Mouse (Mus musculus): ENCODE results near the gene Mrpl39. TPM values are rescaled to one million over a fixed set of nuclear protein-coding genes. Genes with fewer than 3 reads are reported as not detected.

The Mrpl39 gene
- polyA plus RNA-seq, 1 experiment from 2014 or later, result 47.4 TPM

DNA sequence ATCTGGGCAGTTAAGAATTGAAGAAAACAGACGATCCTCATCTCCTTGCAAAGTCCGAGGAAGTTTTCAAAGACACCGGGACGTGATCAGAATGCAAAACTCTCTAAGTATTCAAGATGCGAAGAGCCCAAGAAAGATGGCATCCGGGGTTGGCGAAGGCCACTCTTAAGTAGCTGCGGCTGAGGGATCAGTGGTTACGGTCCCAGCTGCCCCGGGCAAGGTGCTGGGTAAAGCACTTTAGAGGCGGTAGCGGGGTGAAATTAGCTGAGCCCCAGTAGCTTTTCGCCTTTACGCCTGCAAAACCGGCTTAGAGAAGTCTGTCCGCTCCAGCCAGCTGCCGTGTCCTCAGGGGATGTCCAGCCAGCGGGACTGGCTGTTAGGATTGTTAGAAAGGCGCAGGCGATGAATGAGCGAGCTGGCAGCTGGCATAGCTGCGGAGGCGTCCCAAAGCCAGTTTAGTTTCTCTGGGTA is 39.3 kb upstream of the Mrpl39 start:
- Histone ChIP-seq H3K4me1 (ENCODE audit: control insufficient read depth, insufficient read depth, low read length) (no peaks in the 10 kb centered on the region), H3K4me2 (replicated peaks; ENCODE audit: low read depth, low read length) (peak overlapping the region; percentile 100), H3K27ac (ENCODE audit: low read length) (no peak overlapping the region), H3K27me3 (ENCODE audit: control insufficient read depth, insufficient read depth, low read length) (no peaks in the 10 kb centered on the region), H3K9me3 (ENCODE audit: control insufficient read depth, low read depth, low read length) (peaks cover 6% of the 10 kb centered on the region; the same call in 1 of the 2 replicates), H3K4me3 (ENCODE audit: low read depth, low read length) (peak overlapping the region; percentile 62), H3K9ac (replicated peaks; ENCODE audit: low read depth, low read length) (peak overlapping the region; percentile 40; the same call in 1 of the 2 replicates), H3K36me3 (ENCODE audit: control insufficient read depth, insufficient read depth, low read length) (no peaks in the 10 kb centered on the region)
- ATAC-seq (ENCODE audit: insufficient number of reproducible peaks, insufficient read depth, low FRiP score, low read depth), result no peak
- under 1% methylated on average over 23 of the region's 23 CpGs for WGBS

DNA sequence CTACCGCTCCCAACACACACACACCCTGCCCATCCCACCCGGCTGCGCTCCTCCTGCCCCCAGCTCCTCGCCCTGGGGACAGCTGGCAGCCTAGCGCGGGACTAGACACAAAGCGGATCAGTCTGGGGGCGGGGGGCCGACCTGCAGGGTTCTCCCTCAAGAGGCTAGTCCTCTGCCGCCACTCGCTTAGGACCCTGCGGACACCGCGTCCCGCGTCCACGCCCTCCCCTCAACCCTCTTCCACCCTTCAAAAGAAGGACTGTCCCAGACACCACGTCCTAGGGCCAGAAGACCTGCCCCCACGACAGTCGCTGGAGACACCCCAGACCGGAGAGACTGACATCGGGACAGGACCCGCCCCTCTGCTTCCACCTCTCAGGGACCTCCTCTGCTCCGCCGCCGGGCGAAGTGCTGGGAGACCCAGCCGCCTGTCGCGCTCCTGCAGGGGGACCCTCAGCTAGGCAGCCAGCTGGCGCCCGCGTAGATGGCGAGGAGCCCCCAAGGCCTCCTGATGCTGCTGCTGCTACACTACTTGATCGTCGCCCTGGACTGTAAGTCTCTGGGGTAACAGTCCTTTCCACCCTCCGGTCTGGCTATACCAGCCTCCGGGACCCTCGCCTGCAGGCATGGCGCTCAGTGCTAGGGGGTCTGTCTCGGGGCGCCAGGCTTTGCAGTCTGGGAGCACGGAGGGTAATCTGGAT is 38.6 kb upstream of the Mrpl39 start, which contains the start of gene Jam2:
Jam2 (plus strand) TSS at position 121 of the 701 bp plus-strand sequence.
- peak within 1 kb of the TSS; percentile 40; the same call in 1 of the 2 replicates for H3K9ac ChIP-seq (replicated peaks; ENCODE audit: low read depth, low read length)
- ATAC-seq (ENCODE audit: insufficient number of reproducible peaks, insufficient read depth, low FRiP score, low read depth), result peak; percentile 84
- no peaks in the 10 kb centered on the region for H3K4me1 ChIP-seq (ENCODE audit: control insufficient read depth, insufficient read depth, low read length)
- whole genome bisulfite sequencing, result under 1% methylated on average over 43 of the region's 43 CpGs
- no peaks in the 10 kb centered on the region for H3K9me3 ChIP-seq (ENCODE audit: control insufficient read depth, low read depth, low read length)
- peak within 1 kb of the TSS; percentile 62 for H3K4me3 ChIP-seq (ENCODE audit: low read depth, low read length)
- H3K27ac ChIP-seq (ENCODE audit: low read length), result no peak within 1 kb of the TSS
- peak within 1 kb of the TSS; percentile 100 for H3K4me2 ChIP-seq (replicated peaks; ENCODE audit: low read depth, low read length)
- no peaks in the 10 kb centered on the region for H3K27me3 ChIP-seq (ENCODE audit: control insufficient read depth, insufficient read depth, low read length)
- H3K36me3 ChIP-seq (ENCODE audit: control insufficient read depth, insufficient read depth, low read length), result no peaks in the 10 kb centered on the region

DNA sequence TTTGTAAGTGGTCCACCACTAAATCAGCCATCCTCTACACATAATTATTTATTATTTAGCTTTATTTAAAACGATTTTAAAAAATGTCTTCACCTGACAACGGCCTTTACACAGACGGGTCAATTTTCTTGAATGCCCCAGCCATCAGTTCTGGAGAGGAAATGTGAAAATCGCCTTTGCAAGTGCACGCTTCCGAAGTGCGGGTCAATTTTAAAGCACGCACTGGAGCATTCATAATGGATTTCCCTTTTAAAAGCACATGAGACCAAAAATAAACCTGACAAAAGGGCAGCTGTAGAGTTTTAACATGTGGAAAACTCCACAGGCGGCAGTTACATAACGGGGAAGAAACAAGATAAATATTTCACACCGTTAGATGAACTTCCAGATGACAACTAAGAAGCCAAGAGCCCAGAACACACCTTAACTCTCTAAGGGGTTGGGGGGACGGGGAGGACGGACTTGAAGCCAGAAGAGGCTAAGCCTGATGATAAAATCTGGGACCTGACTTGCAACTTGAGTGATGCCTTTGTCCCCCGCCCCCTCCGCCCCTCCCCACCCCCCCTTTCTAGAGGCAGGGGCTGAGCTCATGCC is 37.8 kb upstream of the Mrpl39 start:
- H3K27ac ChIP-seq (ENCODE audit: low read length), result no peak overlapping the region
- H3K27me3 ChIP-seq (ENCODE audit: control insufficient read depth, insufficient read depth, low read length), result no peaks in the 10 kb centered on the region
- no peaks in the 10 kb centered on the region for H3K9me3 ChIP-seq (ENCODE audit: control insufficient read depth, low read depth, low read length)
- no peaks in the 10 kb centered on the region for H3K36me3 ChIP-seq (ENCODE audit: control insufficient read depth, insufficient read depth, low read length)
- 2% methylated on average over 14 of the region's 15 CpGs for WGBS
- H3K9ac ChIP-seq (replicated peaks; ENCODE audit: low read depth, low read length), result no peak overlapping the region
- ATAC-seq (ENCODE audit: insufficient number of reproducible peaks, insufficient read depth, low FRiP score, low read depth), result no peak
- H3K4me3 ChIP-seq (ENCODE audit: low read depth, low read length), result peak overlapping the region; percentile 62
- H3K4me2 ChIP-seq (replicated peaks; ENCODE audit: low read depth, low read length), result peak overlapping the region; percentile 100
- no peaks in the 10 kb centered on the region for H3K4me1 ChIP-seq (ENCODE audit: control insufficient read depth, insufficient read depth, low read length)

DNA sequence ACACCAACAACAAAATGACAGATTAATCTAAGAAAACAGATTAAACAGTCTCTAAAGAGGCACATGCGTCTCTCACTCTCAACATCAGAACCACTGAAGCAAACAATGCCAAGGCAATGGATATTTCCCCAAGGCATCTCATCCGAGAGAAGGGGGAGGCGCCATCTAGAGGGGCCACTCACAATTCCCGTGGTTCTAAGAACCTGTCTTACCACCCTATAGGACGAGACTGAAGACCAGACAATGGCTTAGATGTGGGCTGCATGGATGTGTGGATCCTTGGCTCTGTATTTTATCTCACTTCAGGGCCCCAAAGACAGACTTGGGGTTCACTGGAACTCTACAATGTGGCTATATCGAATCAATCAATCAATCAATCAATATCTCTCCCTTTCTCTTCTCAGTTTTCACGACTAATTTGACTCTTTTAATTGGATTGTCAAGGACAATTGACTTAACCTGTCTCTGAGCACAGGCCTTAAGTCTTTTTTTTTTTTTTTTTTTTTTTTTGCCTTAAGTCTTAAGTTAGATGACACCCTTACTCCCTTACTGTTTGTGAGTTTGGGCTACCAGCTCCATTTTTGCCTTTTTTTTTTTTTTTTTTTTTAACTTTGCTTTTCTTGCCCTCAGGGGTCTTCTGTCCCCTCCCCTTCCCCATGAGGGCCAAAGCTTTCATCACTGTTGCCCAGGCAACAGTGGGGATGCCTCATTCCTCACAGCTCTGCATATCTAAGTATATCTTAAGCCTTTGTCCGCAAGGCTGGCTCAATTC is 37.1 kb upstream of the Mrpl39 start:
- H3K36me3 ChIP-seq (ENCODE audit: control insufficient read depth, insufficient read depth, low read length), result no peaks in the 10 kb centered on the region
- H3K4me2 ChIP-seq (replicated peaks; ENCODE audit: low read depth, low read length), result no peak overlapping the region
- WGBS, result 33% methylated on average over 8 of the region's 8 CpGs
- no peaks in the 10 kb centered on the region for H3K27me3 ChIP-seq (ENCODE audit: control insufficient read depth, insufficient read depth, low read length)
- no peak overlapping the region for H3K27ac ChIP-seq (ENCODE audit: low read length)
- H3K9ac ChIP-seq (replicated peaks; ENCODE audit: low read depth, low read length), result no peak overlapping the region
- no peak overlapping the region for H3K4me3 ChIP-seq (ENCODE audit: low read depth, low read length)
- no peak for ATAC-seq (ENCODE audit: insufficient number of reproducible peaks, insufficient read depth, low FRiP score, low read depth)
- H3K9me3 ChIP-seq (ENCODE audit: control insufficient read depth, low read depth, low read length), result no peaks in the 10 kb centered on the region
- H3K4me1 ChIP-seq (ENCODE audit: control insufficient read depth, insufficient read depth, low read length), result no peaks in the 10 kb centered on the region

DNA sequence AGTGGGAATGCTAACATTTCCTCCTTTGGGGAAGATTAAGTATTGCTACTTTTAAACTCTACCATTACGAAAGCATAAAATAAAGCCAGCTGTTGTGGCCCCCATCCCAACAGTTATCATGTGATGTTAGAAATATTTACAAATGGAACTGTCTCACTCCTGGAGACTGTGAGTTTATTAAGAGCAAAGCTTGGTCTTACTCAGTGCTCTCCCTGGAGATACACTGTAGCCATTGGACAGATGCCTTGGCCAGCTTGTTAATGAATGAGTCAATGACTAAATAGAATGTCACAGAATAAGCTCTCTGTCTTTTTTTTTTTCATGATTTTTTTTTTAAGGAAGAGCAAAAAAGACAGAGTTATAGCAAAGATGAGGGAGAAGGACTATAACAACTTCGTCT is 35.9 kb upstream of the Mrpl39 start:
- H3K4me3 ChIP-seq (ENCODE audit: low read depth, low read length), result no peak overlapping the region
- no peaks in the 10 kb centered on the region for H3K36me3 ChIP-seq (ENCODE audit: control insufficient read depth, insufficient read depth, low read length)
- ATAC-seq (ENCODE audit: insufficient number of reproducible peaks, insufficient read depth, low FRiP score, low read depth), result no peak
- no peak overlapping the region for H3K27ac ChIP-seq (ENCODE audit: low read length)
- no peak overlapping the region for H3K4me2 ChIP-seq (replicated peaks; ENCODE audit: low read depth, low read length)
- no peaks in the 10 kb centered on the region for H3K27me3 ChIP-seq (ENCODE audit: control insufficient read depth, insufficient read depth, low read length)
- H3K9ac ChIP-seq (replicated peaks; ENCODE audit: low read depth, low read length), result no peak overlapping the region
- no peaks in the 10 kb centered on the region for H3K9me3 ChIP-seq (ENCODE audit: control insufficient read depth, low read depth, low read length)
- WGBS, result 90% methylated on average over 2 of the region's 2 CpGs
- no peaks in the 10 kb centered on the region for H3K4me1 ChIP-seq (ENCODE audit: control insufficient read depth, insufficient read depth, low read length)

DNA sequence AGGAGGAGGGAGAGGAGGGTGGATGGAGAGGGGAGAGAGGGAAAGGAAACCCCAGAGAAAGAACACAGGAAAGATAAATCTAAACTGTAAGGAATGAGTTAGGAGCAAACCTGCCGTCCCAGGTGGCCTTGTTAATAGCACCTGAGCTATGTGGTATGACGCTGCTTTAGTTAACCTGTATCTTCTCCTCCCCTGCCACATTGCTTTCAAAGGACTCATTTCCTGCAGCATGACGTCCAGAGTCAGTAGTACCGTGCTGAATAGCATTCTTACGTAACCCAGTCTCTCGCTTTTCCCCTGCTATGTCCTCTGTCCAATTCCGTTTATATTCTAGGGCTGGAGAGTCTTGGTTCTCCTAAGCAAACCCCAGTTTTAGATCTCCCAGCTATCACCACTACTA is 35.3 kb upstream of the Mrpl39 start:
- Histone ChIP-seq H3K4me3 (ENCODE audit: low read depth, low read length) (no peak overlapping the region), H3K27me3 (ENCODE audit: control insufficient read depth, insufficient read depth, low read length) (no peaks in the 10 kb centered on the region), H3K4me2 (replicated peaks; ENCODE audit: low read depth, low read length) (no peak overlapping the region), H3K9me3 (ENCODE audit: control insufficient read depth, low read depth, low read length) (no peaks in the 10 kb centered on the region), H3K36me3 (ENCODE audit: control insufficient read depth, insufficient read depth, low read length) (no peaks in the 10 kb centered on the region), H3K4me1 (ENCODE audit: control insufficient read depth, insufficient read depth, low read length) (no peaks in the 10 kb centered on the region), H3K27ac (ENCODE audit: low read length) (no peak overlapping the region), H3K9ac (replicated peaks; ENCODE audit: low read depth, low read length) (no peak overlapping the region)
- no peak for ATAC-seq (ENCODE audit: insufficient number of reproducible peaks, insufficient read depth, low FRiP score, low read depth)
- WGBS, result 83% methylated on average over 7 of the region's 7 CpGs

DNA sequence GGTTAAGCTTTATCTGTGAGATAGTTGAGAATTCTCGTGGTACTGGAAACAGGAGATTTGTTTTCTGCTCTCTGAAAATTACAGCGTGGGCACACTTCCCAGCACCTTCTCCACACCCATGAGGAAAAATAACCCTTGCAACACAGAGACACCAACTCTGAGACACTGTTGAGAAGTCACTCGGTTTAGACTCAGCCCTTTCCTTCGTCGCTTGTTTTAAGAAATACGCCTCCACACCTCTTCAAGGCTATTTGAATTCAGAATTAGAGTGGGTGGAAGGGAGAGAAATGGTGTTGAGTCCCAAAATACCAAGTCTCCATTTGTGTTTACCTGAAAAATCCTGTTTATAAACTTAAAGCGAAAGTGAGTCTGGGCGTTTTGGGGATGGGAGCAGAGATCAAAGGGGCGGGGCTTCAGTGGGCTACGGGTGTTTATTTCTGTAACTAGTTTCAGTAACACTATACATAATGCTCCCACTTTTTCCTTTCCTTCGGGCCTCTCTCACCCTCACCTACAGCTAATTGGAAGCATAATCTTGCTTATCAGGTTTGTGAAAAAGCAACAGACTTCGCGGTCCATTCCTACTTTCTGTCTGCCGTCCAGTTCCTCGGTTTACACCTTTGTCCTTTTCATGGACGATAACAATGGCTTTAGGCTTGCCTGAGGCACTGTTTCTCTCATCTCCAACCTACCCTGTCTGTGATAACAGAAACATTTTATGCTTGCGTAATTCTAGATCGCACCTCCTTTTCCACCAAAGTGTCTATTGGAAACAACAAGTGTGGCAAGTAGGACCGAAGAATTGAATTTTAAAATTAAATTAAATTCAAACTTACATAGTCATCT is 34.3 kb upstream of the Mrpl39 start:
- H3K4me1 ChIP-seq (ENCODE audit: control insufficient read depth, insufficient read depth, low read length), result no peaks in the 10 kb centered on the region
- 81% methylated on average over 19 of the region's 19 CpGs for WGBS
- no peak for ATAC-seq (ENCODE audit: insufficient number of reproducible peaks, insufficient read depth, low FRiP score, low read depth)

DNA sequence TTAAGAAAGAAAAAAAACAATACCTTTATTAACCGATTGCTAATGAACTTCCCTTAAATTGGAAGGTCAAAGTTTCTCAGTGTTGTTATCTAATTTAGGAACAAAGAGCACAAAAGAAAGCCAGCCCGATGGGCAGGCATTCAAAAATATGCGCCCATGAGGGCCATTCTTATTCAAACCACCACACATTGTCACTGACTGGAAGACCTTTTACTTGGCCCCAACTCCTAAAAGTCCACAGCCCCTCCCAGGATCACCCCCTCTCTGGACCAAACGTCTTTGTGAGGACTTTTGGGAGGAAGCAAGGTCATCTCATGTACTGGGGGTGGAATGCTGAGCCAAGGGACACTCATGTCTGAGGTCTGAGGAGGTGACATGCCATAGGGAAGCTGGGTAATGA is 33.6 kb upstream of the Mrpl39 start:
- Histone ChIP-seq H3K9ac (replicated peaks; ENCODE audit: low read depth, low read length) (no peak overlapping the region), H3K4me2 (replicated peaks; ENCODE audit: low read depth, low read length) (no peak overlapping the region), H3K36me3 (ENCODE audit: control insufficient read depth, insufficient read depth, low read length) (no peaks in the 10 kb centered on the region), H3K9me3 (ENCODE audit: control insufficient read depth, low read depth, low read length) (no peaks in the 10 kb centered on the region), H3K4me3 (ENCODE audit: low read depth, low read length) (no peak overlapping the region), H3K4me1 (ENCODE audit: control insufficient read depth, insufficient read depth, low read length) (no peaks in the 10 kb centered on the region), H3K27me3 (ENCODE audit: control insufficient read depth, insufficient read depth, low read length) (no peaks in the 10 kb centered on the region), H3K27ac (ENCODE audit: low read length) (no peak overlapping the region)
- ATAC-seq (ENCODE audit: insufficient number of reproducible peaks, insufficient read depth, low FRiP score, low read depth), result no peak
- WGBS, result 68% methylated on average over 4 of the region's 4 CpGs

More for the DNA sequence above, 34.3 kb upstream of the Mrpl39 start:
- Histone ChIP-seq H3K27me3 (ENCODE audit: control insufficient read depth, insufficient read depth, low read length) (no peaks in the 10 kb centered on the region), H3K9me3 (ENCODE audit: control insufficient read depth, low read depth, low read length) (no peaks in the 10 kb centered on the region), H3K4me2 (replicated peaks; ENCODE audit: low read depth, low read length) (no peak overlapping the region), H3K4me3 (ENCODE audit: low read depth, low read length) (no peak overlapping the region), H3K36me3 (ENCODE audit: control insufficient read depth, insufficient read depth, low read length) (no peaks in the 10 kb centered on the region), H3K27ac (ENCODE audit: low read length) (no peak overlapping the region), H3K9ac (replicated peaks; ENCODE audit: low read depth, low read length) (no peak overlapping the region)

Measured in stomach, embryonic 14.5 days (tissue).